Mouse (Mus musculus): ENCODE results near the gene Fbxl5. TPM values are rescaled to one million over a fixed set of nuclear protein-coding genes. Genes with fewer than 3 reads are reported as not detected.

The Fbxl5 gene
- polyA plus RNA-seq (2015; fragmentation: Nextera tagmentation; extraction: Ambion mirVana), result 79.3 and 82.2 TPM in 2 replicates

- H3K9ac ChIP-seq (ENCODE audit: low read depth, low read length), result no peak within 1 kb of the TSS
- no peak within 1 kb of the TSS for H3K4me2 ChIP-seq (ENCODE audit: low read length)
- H3K36me3 ChIP-seq (ENCODE audit: control insufficient read depth, insufficient read depth, low read length), result no peaks in the 10 kb centered on the region
- H3K9me3 ChIP-seq (ENCODE audit: control insufficient read depth, low read length), result no peaks in the 10 kb centered on the region
- H3K4me3 ChIP-seq (ENCODE audit: low read length), result no peak within 1 kb of the TSS
- WGBS, result 82% methylated on average over 19 of the region's 19 CpGs
- no peak within 1 kb of the TSS for H3K27ac ChIP-seq (ENCODE audit: low read depth, low read length)
- H3K4me1 ChIP-seq (ENCODE audit: control insufficient read depth, insufficient read depth, low read depth, low read length), result no peaks in the 10 kb centered on the region
- no peak for ATAC-seq
- no peaks in the 10 kb centered on the region for H3K27me3 ChIP-seq (replicated peaks; ENCODE audit: control insufficient read depth, insufficient read depth, low read length)
Measured at GRCm38 (mm10) chr5:43821538-43821937, at the start of gene Fbxl5. Fbxl5 (minus strand) TSS chr5:43821638.

- H3K9me3 ChIP-seq (ENCODE audit: control insufficient read depth, low read length), result no peaks in the 10 kb centered on the region
- peak overlapping the region; percentile 29; the same call in 1 of the 2 replicates for H3K9ac ChIP-seq (ENCODE audit: low read depth, low read length)
- H3K4me3 ChIP-seq (ENCODE audit: low read length), result peak overlapping the region; percentile 31
- 4% methylated on average over 28 of the region's 28 CpGs for WGBS
- 0 out of 2 replicates have a peak, but pooled peaks have one; percentile 34 for ATAC-seq
- H3K4me1 ChIP-seq (ENCODE audit: control insufficient read depth, insufficient read depth, low read depth, low read length), result peaks cover 4% of the 10 kb centered on the region; the same call in 1 of the 2 replicates
- H3K36me3 ChIP-seq (ENCODE audit: control insufficient read depth, insufficient read depth, low read length), result no peaks in the 10 kb centered on the region
- 0 out of 2 replicates have a peak overlapping the region, but pooled peaks have one; percentile 12 for H3K27ac ChIP-seq (ENCODE audit: low read depth, low read length)
- no peaks in the 10 kb centered on the region; the same call in 1 of the 2 replicates for H3K27me3 ChIP-seq (replicated peaks; ENCODE audit: control insufficient read depth, insufficient read depth, low read length)
- H3K4me2 ChIP-seq (ENCODE audit: low read length), result peak overlapping the region; percentile 58
Measured at GRCm38 (mm10) chr5:43868711-43869600, 47.5 kb upstream of the Fbxl5 start.

- no peak for ATAC-seq
- Histone ChIP-seq H3K9ac (ENCODE audit: low read depth, low read length) (peak within 1 kb of the TSS; percentile 29; the same call in 1 of the 2 replicates), H3K9me3 (ENCODE audit: control insufficient read depth, low read length) (no peaks in the 10 kb centered on the region)
Measured at GRCm38 (mm10) chr5:43868253-43868652, 46.8 kb upstream of the Fbxl5 start, which contains the start of gene Cd38. Cd38 (plus strand) TSS chr5:43868553.

GRCm38 (mm10) chr5:43865316-43865715 lies 43.9 kb upstream of the Fbxl5 start:
- Histone ChIP-seq H3K4me1 (ENCODE audit: control insufficient read depth, insufficient read depth, low read depth, low read length) (peaks cover 4% of the 10 kb centered on the region; the same call in 1 of the 2 replicates), H3K27me3 (replicated peaks; ENCODE audit: control insufficient read depth, insufficient read depth, low read length) (no peaks in the 10 kb centered on the region; the same call in 1 of the 2 replicates), H3K9me3 (ENCODE audit: control insufficient read depth, low read length) (no peaks in the 10 kb centered on the region), H3K27ac (ENCODE audit: low read depth, low read length) (no peak overlapping the region), H3K4me2 (ENCODE audit: low read length) (no peak overlapping the region), H3K4me3 (ENCODE audit: low read length) (no peak overlapping the region), H3K9ac (ENCODE audit: low read depth, low read length) (no peak overlapping the region), H3K36me3 (ENCODE audit: control insufficient read depth, insufficient read depth, low read length) (no peaks in the 10 kb centered on the region)
- 83% methylated on average over 2 of the region's 2 CpGs for WGBS
- no peak for ATAC-seq

More at GRCm38 (mm10) chr5:43868253-43868652, 46.8 kb upstream of the Fbxl5 start, which contains the start of gene Cd38:
- Histone ChIP-seq H3K4me3 (ENCODE audit: low read length) (peak within 1 kb of the TSS; percentile 31), H3K27me3 (replicated peaks; ENCODE audit: control insufficient read depth, insufficient read depth, low read length) (no peaks in the 10 kb centered on the region; the same call in 1 of the 2 replicates), H3K27ac (ENCODE audit: low read depth, low read length) (0 out of 2 replicates have a peak within 1 kb of the TSS, but pooled peaks have one; percentile 12), H3K4me1 (ENCODE audit: control insufficient read depth, insufficient read depth, low read depth, low read length) (peaks cover 4% of the 10 kb centered on the region; the same call in 1 of the 2 replicates), H3K4me2 (ENCODE audit: low read length) (peak within 1 kb of the TSS; percentile 58), H3K36me3 (ENCODE audit: control insufficient read depth, insufficient read depth, low read length) (no peaks in the 10 kb centered on the region)

GRCm38 (mm10) chr5:43863642-43864041 lies 42.2 kb upstream of the Fbxl5 start:
- no peaks in the 10 kb centered on the region for H3K4me1 ChIP-seq (ENCODE audit: control insufficient read depth, insufficient read depth, low read depth, low read length)
- no peaks in the 10 kb centered on the region for H3K9me3 ChIP-seq (ENCODE audit: control insufficient read depth, low read length)
- H3K4me2 ChIP-seq (ENCODE audit: low read length), result no peak overlapping the region
- H3K4me3 ChIP-seq (ENCODE audit: low read length), result no peak overlapping the region
- no peaks in the 10 kb centered on the region for H3K36me3 ChIP-seq (ENCODE audit: control insufficient read depth, insufficient read depth, low read length)
- ATAC-seq, result no peak
- 83% methylated on average over 6 of the region's 6 CpGs for WGBS
- no peak overlapping the region for H3K27ac ChIP-seq (ENCODE audit: low read depth, low read length)
- no peak overlapping the region for H3K9ac ChIP-seq (ENCODE audit: low read depth, low read length)
- H3K27me3 ChIP-seq (replicated peaks; ENCODE audit: control insufficient read depth, insufficient read depth, low read length), result no peaks in the 10 kb centered on the region; the same call in 1 of the 2 replicates

- Histone ChIP-seq H3K27ac (ENCODE audit: low read depth, low read length) (no peak overlapping the region), H3K4me2 (ENCODE audit: low read length) (no peak overlapping the region), H3K36me3 (ENCODE audit: control insufficient read depth, insufficient read depth, low read length) (no peaks in the 10 kb centered on the region), H3K9ac (ENCODE audit: low read depth, low read length) (no peak overlapping the region), H3K4me1 (ENCODE audit: control insufficient read depth, insufficient read depth, low read depth, low read length) (no peaks in the 10 kb centered on the region), H3K9me3 (ENCODE audit: control insufficient read depth, low read length) (no peaks in the 10 kb centered on the region), H3K27me3 (replicated peaks; ENCODE audit: control insufficient read depth, insufficient read depth, low read length) (no peaks in the 10 kb centered on the region), H3K4me3 (ENCODE audit: low read length) (no peak overlapping the region)
- WGBS, result 71% methylated on average over 5 of the region's 5 CpGs
- no peak for ATAC-seq
Measured at GRCm38 (mm10) chr5:43860670-43861431, 39.4 kb upstream of the Fbxl5 start.

GRCm38 (mm10) chr5:43860096-43860495 lies 38.7 kb upstream of the Fbxl5 start:
- Histone ChIP-seq H3K4me3 (ENCODE audit: low read length) (no peak overlapping the region), H3K4me1 (ENCODE audit: control insufficient read depth, insufficient read depth, low read depth, low read length) (no peaks in the 10 kb centered on the region), H3K9me3 (ENCODE audit: control insufficient read depth, low read length) (no peaks in the 10 kb centered on the region), H3K4me2 (ENCODE audit: low read length) (no peak overlapping the region), H3K9ac (ENCODE audit: low read depth, low read length) (no peak overlapping the region), H3K36me3 (ENCODE audit: control insufficient read depth, insufficient read depth, low read length) (no peaks in the 10 kb centered on the region), H3K27ac (ENCODE audit: low read depth, low read length) (no peak overlapping the region), H3K27me3 (replicated peaks; ENCODE audit: control insufficient read depth, insufficient read depth, low read length) (no peaks in the 10 kb centered on the region)
- WGBS, result 85% methylated on average over 5 of the region's 5 CpGs
- ATAC-seq, result no peak

- Histone ChIP-seq H3K36me3 (ENCODE audit: control insufficient read depth, insufficient read depth, low read length) (no peaks in the 10 kb centered on the region), H3K9me3 (ENCODE audit: control insufficient read depth, low read length) (no peaks in the 10 kb centered on the region), H3K4me2 (ENCODE audit: low read length) (no peak overlapping the region), H3K27me3 (replicated peaks; ENCODE audit: control insufficient read depth, insufficient read depth, low read length) (no peaks in the 10 kb centered on the region), H3K27ac (ENCODE audit: low read depth, low read length) (no peak overlapping the region), H3K4me1 (ENCODE audit: control insufficient read depth, insufficient read depth, low read depth, low read length) (no peaks in the 10 kb centered on the region), H3K4me3 (ENCODE audit: low read length) (no peak overlapping the region), H3K9ac (ENCODE audit: low read depth, low read length) (no peak overlapping the region)
- no peak for ATAC-seq
- WGBS, result 91% methylated on average over 8 of the region's 8 CpGs
Measured at GRCm38 (mm10) chr5:43859663-43860062, 38.2 kb upstream of the Fbxl5 start.
